Mouse (Mus musculus) hindbrain, embryonic 15.5 days (tissue): ENCODE data around the gene Mdk. TPM values are rescaled to one million over a fixed set of nuclear protein-coding genes. Genes with fewer than 3 reads are reported as not detected.

ENCODE experiments used
- ATAC-seq: fragments of 200-750 bp; cut with Nextera tagmentation; 2 replicates; pipeline ENCODE4 v1.8.0; 2017; ENCODE audit warnings: low read depth, moderate number of reproducible peaks, moderate TSS enrichment; ENCODE audit not compliant: low FRiP score
- H3K27ac ChIP-seq: fragments of 300-500 bp; sonication (generic); replicated peaks from 2 replicates; pipeline ENCODE4 v1.5.1; 2015; ENCODE audit warnings: mild to moderate bottlenecking, inconsistent platforms
- H3K27me3 ChIP-seq: fragments of 300-500 bp; sonication (generic); 2 replicates; pipeline ENCODE4 v1.6.1; 2015; ENCODE audit warnings: control low read depth, inconsistent platforms
- H3K36me3 ChIP-seq: fragments of 300-500 bp; sonication (generic); 2 replicates; pipeline ENCODE4 v1.6.1; 2015; ENCODE audit warnings: control low read depth, inconsistent platforms
- H3K4me1 ChIP-seq: fragments of 300-500 bp; sonication (generic); replicated peaks from 2 replicates; pipeline ENCODE4 v1.6.1; 2015; ENCODE audit warnings: control low read depth, inconsistent platforms
- H3K4me2 ChIP-seq: fragments of 300-500 bp; sonication (generic); 2 replicates; pipeline ENCODE4 v1.6.1; 2015; ENCODE audit warnings: moderate library complexity, mild to moderate bottlenecking, inconsistent platforms
- H3K4me3 ChIP-seq: fragments of 300-500 bp; sonication (generic); 2 replicates; pipeline ENCODE4 v1.5.1; 2015; ENCODE audit warnings: mild to moderate bottlenecking, inconsistent platforms
- H3K9ac ChIP-seq: fragments of 300-500 bp; sonication (generic); 2 replicates; pipeline ENCODE4 v1.6.1; 2015; ENCODE audit warnings: inconsistent platforms
- H3K9me3 ChIP-seq: fragments of 300-500 bp; sonication (generic); 2 replicates; pipeline ENCODE4 v1.6.1; 2016; ENCODE audit warnings: control low read depth, inconsistent platforms
- WGBS: fragments of 180-500 bp; shearing (Covaris S2); methylation state at CpG from one replicate; pipeline ENCODE4 v1.1.7; 2015; 5-methylcytosine and 5-hydroxymethylcytosine counted together
- polyA plus RNA-seq: library from polyadenylated mRNA; unstranded; fragments of >200 nt; fragmentation: Nextera tagmentation; extraction: Ambion mirVana; gene quantifications from 2 replicates; pipeline ENCODE4 v1.2.1, GENCODE M21; 2015

Gene Mdk
- polyA plus RNA-seq: 187 and 224 TPM in 2 replicates

GRCm38 (mm10) chr2:91932160-91932711 is at the start of gene Mdk:
Gene Mdk, minus strand, starts transcription at chr2:91932297.
- H3K27ac ChIP-seq: peak within 1 kb of the TSS; percentile 74
- peaks cover 7% of the 10 kb centered on the region; the same call in 1 of the 2 replicates for H3K36me3 ChIP-seq
- no peak; the same call in 1 of the 2 replicates for ATAC-seq
- no peaks in the 10 kb centered on the region for H3K27me3 ChIP-seq
- 10% methylated on average over 16 of the region's 16 CpGs for WGBS
- H3K4me1 ChIP-seq: peaks cover 33% of the 10 kb centered on the region
- H3K4me2 ChIP-seq: peak within 1 kb of the TSS; percentile 81
- H3K4me3 ChIP-seq: peak within 1 kb of the TSS; percentile 53
- peak within 1 kb of the TSS; percentile 62 for H3K9ac ChIP-seq
- H3K9me3 ChIP-seq: no peaks in the 10 kb centered on the region

GRCm38 (mm10) chr2:91980830-91981229 is 48.7 kb upstream of the Mdk start:
- H3K27ac ChIP-seq: no peak overlapping the region
- no peaks in the 10 kb centered on the region for H3K9me3 ChIP-seq
- H3K4me2 ChIP-seq: no peak overlapping the region
- H3K4me3 ChIP-seq: no peak overlapping the region
- no peak overlapping the region for H3K9ac ChIP-seq
- peaks cover 15% of the 10 kb centered on the region for H3K27me3 ChIP-seq
- no peak for ATAC-seq
- H3K36me3 ChIP-seq: no peaks in the 10 kb centered on the region
- H3K4me1 ChIP-seq: peaks cover 27% of the 10 kb centered on the region
- WGBS: 38% methylated on average over 5 of the region's 5 CpGs

GRCm38 (mm10) chr2:91980245-91980644 is 48.1 kb upstream of the Mdk start:
- ATAC-seq: no peak
- H3K27me3 ChIP-seq: peaks cover 16% of the 10 kb centered on the region
- peaks cover 32% of the 10 kb centered on the region for H3K4me1 ChIP-seq
- H3K9ac ChIP-seq: no peak overlapping the region
- no peak overlapping the region for H3K4me2 ChIP-seq
- 3% methylated on average over 4 of the region's 4 CpGs for WGBS
- no peaks in the 10 kb centered on the region for H3K9me3 ChIP-seq
- H3K4me3 ChIP-seq: no peak overlapping the region
- H3K27ac ChIP-seq: no peak overlapping the region
- no peaks in the 10 kb centered on the region for H3K36me3 ChIP-seq

GRCm38 (mm10) chr2:91978547-91978946 is 46.5 kb upstream of the Mdk start:
- H3K9me3 ChIP-seq: no peaks in the 10 kb centered on the region
- no peak overlapping the region for H3K27ac ChIP-seq
- H3K4me2 ChIP-seq: no peak overlapping the region
- H3K4me3 ChIP-seq: no peak overlapping the region
- no peak overlapping the region for H3K9ac ChIP-seq
- ATAC-seq: no peak
- no peaks in the 10 kb centered on the region for H3K36me3 ChIP-seq
- peaks cover 21% of the 10 kb centered on the region for H3K4me1 ChIP-seq
- 38% methylated on average over 2 of the region's 2 CpGs for WGBS
- peaks cover 32% of the 10 kb centered on the region for H3K27me3 ChIP-seq

GRCm38 (mm10) chr2:91977960-91978359 is 45.9 kb upstream of the Mdk start:
- Histone ChIP-seq H3K27ac (no peak overlapping the region), H3K36me3 (no peaks in the 10 kb centered on the region), H3K4me2 (no peak overlapping the region), H3K4me3 (no peak overlapping the region), H3K27me3 (peaks cover 32% of the 10 kb centered on the region), H3K9ac (no peak overlapping the region), H3K9me3 (no peaks in the 10 kb centered on the region), H3K4me1 (peaks cover 21% of the 10 kb centered on the region)
- ATAC-seq: no peak
- 77% methylated on average over 4 of the region's 4 CpGs for WGBS

GRCm38 (mm10) chr2:91975581-91976541 is 43.8 kb upstream of the Mdk start, which contains the start of gene Dgkz:
Gene Dgkz, minus strand, starts transcription at chr2:91975864.
- WGBS: 2% methylated on average over 75 of the region's 79 CpGs
- Histone ChIP-seq H3K9ac (peak within 1 kb of the TSS; percentile 17; the same call in 1 of the 2 replicates), H3K9me3 (no peaks in the 10 kb centered on the region), H3K27me3 (peaks cover 32% of the 10 kb centered on the region), H3K4me3 (peak within 1 kb of the TSS; percentile 36), H3K4me2 (peak within 1 kb of the TSS; percentile 60), H3K27ac (no peak within 1 kb of the TSS), H3K4me1 (peaks cover 39% of the 10 kb centered on the region), H3K36me3 (no peaks in the 10 kb centered on the region)
- ATAC-seq: peak; percentile 43; the same call in 1 of the 2 replicates

- H3K4me2 ChIP-seq: no peak overlapping the region
- H3K4me3 ChIP-seq: no peak overlapping the region
- H3K36me3 ChIP-seq: no peaks in the 10 kb centered on the region
- H3K9ac ChIP-seq: no peak overlapping the region
- no peaks in the 10 kb centered on the region for H3K9me3 ChIP-seq
- H3K4me1 ChIP-seq: peaks cover 36% of the 10 kb centered on the region
- 28% methylated on average over 7 of the region's 7 CpGs for WGBS
- peaks cover 32% of the 10 kb centered on the region for H3K27me3 ChIP-seq
- no peak overlapping the region for H3K27ac ChIP-seq
- no peak for ATAC-seq
These were observed 41.5 kb upstream of the Mdk start for GRCm38 (mm10) chr2:91973416-91974135.

GRCm38 (mm10) chr2:91972121-91972566 is 40.0 kb upstream of the Mdk start:
- no peak for ATAC-seq
- Histone ChIP-seq H3K27ac (peak overlapping the region; percentile 73), H3K4me2 (no peak overlapping the region), H3K27me3 (peaks cover 30% of the 10 kb centered on the region), H3K9me3 (no peaks in the 10 kb centered on the region), H3K36me3 (no peaks in the 10 kb centered on the region), H3K4me3 (no peak overlapping the region), H3K9ac (no peak overlapping the region), H3K4me1 (peaks cover 31% of the 10 kb centered on the region)
- WGBS: 29% methylated on average over 13 of the region's 13 CpGs

GRCm38 (mm10) chr2:91971231-91972097 is 39.4 kb upstream of the Mdk start:
- Histone ChIP-seq H3K36me3 (no peaks in the 10 kb centered on the region), H3K9ac (0 out of 2 replicates have a peak overlapping the region, but pooled peaks have one; percentile 13), H3K9me3 (no peaks in the 10 kb centered on the region), H3K4me3 (no peak overlapping the region), H3K27ac (peak overlapping the region; percentile 73), H3K27me3 (peaks cover 23% of the 10 kb centered on the region), H3K4me2 (peak overlapping the region; percentile 21), H3K4me1 (peaks cover 31% of the 10 kb centered on the region)
- 14% methylated on average over 21 of the region's 21 CpGs for WGBS
- ATAC-seq: peak; percentile 46; the same call in 1 of the 2 replicates

GRCm38 (mm10) chr2:91967962-91968361 is 35.9 kb upstream of the Mdk start:
- no peak overlapping the region for H3K27ac ChIP-seq

GRCm38 (mm10) chr2:91966367-91966766 is 34.3 kb upstream of the Mdk start:
- H3K4me2 ChIP-seq: no peak overlapping the region
- 85% methylated on average over 5 of the region's 5 CpGs for WGBS
- H3K36me3 ChIP-seq: no peaks in the 10 kb centered on the region
- H3K4me1 ChIP-seq: peaks cover 19% of the 10 kb centered on the region
- H3K9me3 ChIP-seq: no peaks in the 10 kb centered on the region
- H3K27ac ChIP-seq: no peak overlapping the region
- H3K27me3 ChIP-seq: no peaks in the 10 kb centered on the region; the same call in 1 of the 2 replicates
- ATAC-seq: no peak
- H3K9ac ChIP-seq: no peak overlapping the region
- no peak overlapping the region for H3K4me3 ChIP-seq

More at GRCm38 (mm10) chr2:91967962-91968361, 35.9 kb upstream of the Mdk start:
- Histone ChIP-seq H3K9me3 (no peaks in the 10 kb centered on the region), H3K4me1 (peaks cover 18% of the 10 kb centered on the region), H3K9ac (no peak overlapping the region), H3K27me3 (no peaks in the 10 kb centered on the region; the same call in 1 of the 2 replicates), H3K36me3 (no peaks in the 10 kb centered on the region), H3K4me3 (no peak overlapping the region), H3K4me2 (no peak overlapping the region)
- 71% methylated on average over 11 of the region's 11 CpGs for WGBS
- ATAC-seq: no peak
